Mouse (Mus musculus) bone marrow macrophage, adult 2 months (primary cell): ENCODE measurements around the gene Rab40c.

Experiments used
- CTCF ChIP-seq: IDR thresholded peaks from 2 replicates; pipeline ENCODE4 v1.5.1; 2012; ENCODE audit warnings: low read depth, mild to moderate bottlenecking, low read length, moderate library complexity
- POLR2A ChIP-seq: IDR thresholded peaks from 2 replicates; pipeline ENCODE4 v1.6.1; 2012; ENCODE audit warnings: mild to moderate bottlenecking, low read depth, low read length, borderline replicate concordance

- TF ChIP-seq POLR2A (no peak), CTCF (no peak)
These were observed 23.1 kb upstream of the Rab40c start for GRCm38 (mm10) chr17:25942597-25943151.
